Comparison of ENCODE assay signal across 11 mouse cellular contexts in genomic region chr2:142058751-142059090, GRCm38 (mm10).
DNase-seq lines count a peak whose midpoint lies in the region; ATAC-seq and TF ChIP-seq lines count a peak whose summit lies in the region.
"Had no signal": no experiment of that assay in that cellular context is flagged by ENCODE, and none has a peak within 500 bp of the region (broad histone marks: within the 10 kb centered on the region; RNA-seq: fewer than 3 reads in every experiment).

No protein-coding gene starts in this region.

- peaks cover 3% of the 10 kb centered on the region for H3K4me1 ChIP-seq in heart, embryonic 15.5 days (replicated peaks)
- peaks cover 8% of the 10 kb centered on the region; the same call in 1 of the 2 replicates for H3K4me1 ChIP-seq in embryonic facial prominence, embryonic 14.5 days (ENCODE audit: control insufficient read depth, insufficient read depth, low read length)
- H3K4me1 ChIP-seq in hindbrain, postnatal 0 days (ENCODE audit: insufficient read depth, low read length), result peaks cover 5% of the 10 kb centered on the region; the same call in 1 of the 2 replicates
- peaks cover 6% of the 10 kb centered on the region for H3K4me1 ChIP-seq in midbrain, embryonic 16.5 days (ENCODE audit: control insufficient read depth, insufficient read depth, low read length)
- no peaks in the 10 kb centered on the region for H3K4me1 ChIP-seq in lung, postnatal 0 days (ENCODE audit: insufficient read depth, low read depth, low read length)
- no peaks in the 10 kb centered on the region for H3K4me1 ChIP-seq in liver, postnatal 0 days (ENCODE audit: insufficient read depth)

- TF ChIP-seq EP300 in lung, postnatal 0 days (IDR thresholded peaks at IDR 0.05), result no peak
- no peak for TF ChIP-seq EP300 in liver, postnatal 0 days (IDR thresholded peaks at IDR 0.05; ENCODE audit: low read depth)

- intact Hi-C loops in heart, postnatal 36 days (cut with DNase I), result loop anchor here (10.0 kb wide), 1 partner anchor 1394 kb away; no protein-coding TSS in a partner anchor

- no peak for TF ChIP-seq CTCF in hindbrain, postnatal 0 days (IDR thresholded peaks at IDR 0.05; ENCODE audit: low read depth)
- no peak for TF ChIP-seq CTCF in lung, postnatal 0 days (IDR thresholded peaks at IDR 0.05)
- no peak for TF ChIP-seq CTCF in liver, postnatal 0 days (IDR thresholded peaks at IDR 0.05; ENCODE audit: low read depth)

- DNase-seq in heart, postnatal 36 days, result no peak
- DNase-seq in embryonic facial prominence, embryonic 14.5 days (ENCODE audit: low spot score), result no peak
- DNase-seq in hindbrain, postnatal 0 days (ENCODE audit: low spot score), result no peak
- DNase-seq in lung, postnatal 0 days (ENCODE audit: low spot score), result no peak
- DNase-seq in liver, postnatal 0 days, result no peak
- DNase-seq: adrenal gland, postnatal 25 days; kidney, postnatal 36 days had no signal

- H3K4me3 ChIP-seq in heart, embryonic 15.5 days, result peak overlapping the region; percentile 9; the same call in 1 of the 2 replicates
- H3K4me3 ChIP-seq in embryonic facial prominence, embryonic 14.5 days (ENCODE audit: low read depth, low read length), result 0 out of 2 replicates have a peak overlapping the region, but pooled peaks have one; percentile 7
- H3K4me3 ChIP-seq in hindbrain, postnatal 0 days (ENCODE audit: low read length), result no peak overlapping the region
- no peak overlapping the region for H3K4me3 ChIP-seq in midbrain, embryonic 16.5 days (ENCODE audit: low read depth, low read length)
- no peak overlapping the region for H3K4me3 ChIP-seq in lung, postnatal 0 days (ENCODE audit: low read depth, low read length)
- H3K4me3 ChIP-seq in liver, postnatal 0 days (ENCODE audit: low read depth, low read length), result no peak overlapping the region

- peak overlapping the region; percentile 44 for H3K4me2 ChIP-seq in heart, embryonic 15.5 days
- peak overlapping the region; percentile 48 for H3K4me2 ChIP-seq in embryonic facial prominence, embryonic 14.5 days (ENCODE audit: low read depth, low read length)
- H3K4me2 ChIP-seq in hindbrain, postnatal 0 days (ENCODE audit: low read depth, low read length), result peak overlapping the region; percentile 38; the same call in 1 of the 2 replicates
- H3K4me2 ChIP-seq in midbrain, embryonic 16.5 days (ENCODE audit: low read length), result peak overlapping the region; percentile 12
- no peak overlapping the region for H3K4me2 ChIP-seq in lung, postnatal 0 days (replicated peaks; ENCODE audit: low read depth, low read length)
- no peak overlapping the region for H3K4me2 ChIP-seq in liver, postnatal 0 days (ENCODE audit: low read depth, low read length)

- WGBS in heart, embryonic 15.5 days, result 46% methylated on average over 2 of the region's 2 CpGs
- WGBS in embryonic facial prominence, embryonic 14.5 days, result 31% methylated on average over 2 of the region's 2 CpGs
- 44% methylated on average over 2 of the region's 2 CpGs for WGBS in hindbrain, postnatal 0 days
- WGBS in midbrain, embryonic 16.5 days, result 57% methylated on average over 2 of the region's 2 CpGs
- WGBS in lung, postnatal 0 days, result 49% methylated on average over 2 of the region's 2 CpGs
- 45% methylated on average over 2 of the region's 2 CpGs for WGBS in liver, postnatal 0 days (ENCODE audit: insufficient replicate concordance)

- H3K36me3 ChIP-seq in heart, embryonic 15.5 days, result no peaks in the 10 kb centered on the region
- H3K36me3 ChIP-seq in embryonic facial prominence, embryonic 14.5 days (ENCODE audit: control insufficient read depth, insufficient read depth, low read length), result no peaks in the 10 kb centered on the region
- H3K36me3 ChIP-seq in hindbrain, postnatal 0 days (ENCODE audit: insufficient read depth, low read length), result no peaks in the 10 kb centered on the region
- H3K36me3 ChIP-seq in midbrain, embryonic 16.5 days (ENCODE audit: control insufficient read depth, insufficient read depth, low read length), result no peaks in the 10 kb centered on the region
- no peaks in the 10 kb centered on the region for H3K36me3 ChIP-seq in lung, postnatal 0 days (ENCODE audit: insufficient read depth, low read length)
- no peaks in the 10 kb centered on the region for H3K36me3 ChIP-seq in liver, postnatal 0 days (replicated peaks; ENCODE audit: insufficient read depth, low read length)

- peak overlapping the region; percentile 43; the same call in 1 of the 2 replicates for H3K27ac ChIP-seq in heart, embryonic 15.5 days
- H3K27ac ChIP-seq in embryonic facial prominence, embryonic 14.5 days (replicated peaks; ENCODE audit: low read depth, low read length), result peak overlapping the region; percentile 66
- peak overlapping the region; percentile 42; the same call in 1 of the 2 replicates for H3K27ac ChIP-seq in hindbrain, postnatal 0 days
- H3K27ac ChIP-seq in midbrain, embryonic 16.5 days (ENCODE audit: low read length), result peak overlapping the region; percentile 50
- no peak overlapping the region for H3K27ac ChIP-seq in lung, postnatal 0 days (ENCODE audit: low read length)
- no peak overlapping the region for H3K27ac ChIP-seq in liver, postnatal 0 days (ENCODE audit: low read depth)

- H3K9ac ChIP-seq in heart, embryonic 15.5 days, result no peak overlapping the region
- no peak overlapping the region for H3K9ac ChIP-seq in embryonic facial prominence, embryonic 14.5 days (ENCODE audit: low read depth, low read length)
- no peak overlapping the region for H3K9ac ChIP-seq in hindbrain, postnatal 0 days (replicated peaks; ENCODE audit: low read length)
- 0 out of 2 replicates have a peak overlapping the region, but pooled peaks have one; percentile 6 for H3K9ac ChIP-seq in midbrain, embryonic 16.5 days (ENCODE audit: low read depth, low read length)
- H3K9ac ChIP-seq in lung, postnatal 0 days (replicated peaks; ENCODE audit: low read depth), result no peak overlapping the region
- H3K9ac ChIP-seq in liver, postnatal 0 days (replicated peaks), result no peak overlapping the region

- no peaks in the 10 kb centered on the region for H3K27me3 ChIP-seq in heart, embryonic 15.5 days
- no peaks in the 10 kb centered on the region for H3K27me3 ChIP-seq in embryonic facial prominence, embryonic 14.5 days (replicated peaks; ENCODE audit: control insufficient read depth, insufficient read depth, low read length)
- no peaks in the 10 kb centered on the region for H3K27me3 ChIP-seq in hindbrain, postnatal 0 days (ENCODE audit: insufficient read depth, low read length)
- H3K27me3 ChIP-seq in midbrain, embryonic 16.5 days (ENCODE audit: control insufficient read depth, insufficient read depth, low read depth, low read length), result no peaks in the 10 kb centered on the region
- H3K27me3 ChIP-seq in lung, postnatal 0 days (replicated peaks; ENCODE audit: insufficient read depth, low read length), result no peaks in the 10 kb centered on the region
- no peaks in the 10 kb centered on the region for H3K27me3 ChIP-seq in liver, postnatal 0 days (ENCODE audit: insufficient read depth, low read length)
- H3K27me3 ChIP-seq: CH12.LX had no signal

- no peaks in the 10 kb centered on the region for H3K9me3 ChIP-seq in heart, embryonic 15.5 days (replicated peaks)
- no peaks in the 10 kb centered on the region for H3K9me3 ChIP-seq in embryonic facial prominence, embryonic 14.5 days (ENCODE audit: control insufficient read depth, low read length)
- H3K9me3 ChIP-seq in hindbrain, postnatal 0 days (ENCODE audit: low read length), result no peaks in the 10 kb centered on the region
- H3K9me3 ChIP-seq in midbrain, embryonic 16.5 days (replicated peaks; ENCODE audit: control insufficient read depth, low read length, poor library complexity, severe bottlenecking), result no peaks in the 10 kb centered on the region
- H3K9me3 ChIP-seq in lung, postnatal 0 days (ENCODE audit: low read length), result no peaks in the 10 kb centered on the region
- no peaks in the 10 kb centered on the region for H3K9me3 ChIP-seq in liver, postnatal 0 days (ENCODE audit: low read length)

- no peak for ATAC-seq in heart, embryonic 15.5 days (replicated peaks; ENCODE audit: insufficient number of reproducible peaks, insufficient read depth, low FRiP score, low read depth)
- ATAC-seq in embryonic facial prominence, embryonic 14.5 days (ENCODE audit: low read depth), result peak; percentile 44
- peak; percentile 77; the same call in 1 of the 2 replicates for ATAC-seq in hindbrain, postnatal 0 days
- ATAC-seq in midbrain, embryonic 16.5 days, result no peak
- no peak for ATAC-seq in granulocyte monocyte progenitor cell, adult 5-6 weeks (replicated peaks; ENCODE audit: poor library complexity, severe bottlenecking)
- no peak for ATAC-seq in lung, postnatal 0 days
- ATAC-seq in liver, postnatal 0 days, result no peak

Comparison
In these comparisons a context has a peak if more than half of its experiments do, and no peak if none do; other contexts are left out.
1. ATAC-seq: peak in embryonic facial prominence, embryonic 14.5 days (single experiment) and hindbrain, postnatal 0 days (single experiment); none in heart, embryonic 15.5 days (single experiment), midbrain, embryonic 16.5 days (single experiment), granulocyte monocyte progenitor cell, adult 5-6 weeks (single experiment), lung, postnatal 0 days (single experiment) and liver, postnatal 0 days (single experiment).
2. H3K27ac ChIP-seq: peak in heart, embryonic 15.5 days (single experiment), embryonic facial prominence, embryonic 14.5 days (single experiment), hindbrain, postnatal 0 days (single experiment) and midbrain, embryonic 16.5 days (single experiment); none in lung, postnatal 0 days (single experiment) and liver, postnatal 0 days (single experiment).
3. H3K4me2 ChIP-seq: peak in heart, embryonic 15.5 days (single experiment), embryonic facial prominence, embryonic 14.5 days (single experiment), hindbrain, postnatal 0 days (single experiment) and midbrain, embryonic 16.5 days (single experiment); none in lung, postnatal 0 days (single experiment) and liver, postnatal 0 days (single experiment).
4. H3K4me3 ChIP-seq: peak in heart, embryonic 15.5 days (single experiment) and embryonic facial prominence, embryonic 14.5 days (single experiment); none in hindbrain, postnatal 0 days (single experiment), midbrain, embryonic 16.5 days (single experiment), lung, postnatal 0 days (single experiment) and liver, postnatal 0 days (single experiment).